Mouse (Mus musculus) left cerebral cortex, postnatal 4 days (tissue): ENCODE data around the gene Slc13a3. TPM values are rescaled to one million over a fixed set of nuclear protein-coding genes. Genes with fewer than 3 reads are reported as not detected.
"Not testable (repeated sequence)": the region's sequence is repeated elsewhere in the genome, so short reads cannot be mapped to it uniquely, and the experiment has no call there.

ENCODE experiments used
- DNase-seq: peaks from one replicate; pipeline ENCODE4 v3.0.0-alpha.2; 2022
- intact Hi-C: fragments of 180-260 bp; cut with DNase I; formaldehyde crosslinking; loops from one replicate; pipeline ENCODE4 v1.15.1; 2025
- total RNA-seq, 2 experiments: library from RNA; stranded (reverse); gene quantifications; 2 replicates each; pipeline ENCODE4 v1.2.3; 2021

Slc13a3 gene
- 10 to 100 TPM; 13.0 to 14.2 TPM for total RNA-seq

- peak; percentile 22 for DNase-seq
- intact Hi-C loops, result no loop called here
Measured at GRCm38 (mm10) chr2:165473003-165473402, at the start of gene Slc13a3. Gene Slc13a3 (minus strand): TSS chr2:165473230.

- intact Hi-C loops, result no loop called here
Measured at GRCm38 (mm10) chr2:165515178-165515728, 42.2 kb upstream of the Slc13a3 start.

GRCm38 (mm10) chr2:165512870-165513600 lies 40.0 kb upstream of the Slc13a3 start:
- intact Hi-C loops, result no loop called here

More at GRCm38 (mm10) chr2:165515178-165515728, 42.2 kb upstream of the Slc13a3 start:
- DNase-seq, result no peak

GRCm38 (mm10) chr2:165512426-165512825 lies 39.4 kb upstream of the Slc13a3 start:
- intact Hi-C loops, result no loop called here
- DNase-seq, result no peak

More at GRCm38 (mm10) chr2:165512870-165513600, 40.0 kb upstream of the Slc13a3 start:
- DNase-seq, result peak; percentile 74

GRCm38 (mm10) chr2:165511530-165511929 lies 38.5 kb upstream of the Slc13a3 start:
- intact Hi-C loops, DNase-seq: not testable (repeated sequence)

GRCm38 (mm10) chr2:165510914-165511458 lies 38.0 kb upstream of the Slc13a3 start:
- intact Hi-C loops, DNase-seq: not testable (repeated sequence)

GRCm38 (mm10) chr2:165510466-165510865 lies 37.4 kb upstream of the Slc13a3 start:
- DNase-seq, result no peak
- intact Hi-C loops, result no loop called here

GRCm38 (mm10) chr2:165509686-165510085 lies 36.7 kb upstream of the Slc13a3 start:
- intact Hi-C loops, result no loop called here
- no peak for DNase-seq

- DNase-seq, result peak; percentile 79
- intact Hi-C loops, result no loop called here
Measured at GRCm38 (mm10) chr2:165503259-165504203, 30.5 kb upstream of the Slc13a3 start, which contains the start of gene Slc2a10. Gene Slc2a10 (plus strand): TSS chr2:165503787.

- intact Hi-C loops, result no loop called here
- DNase-seq, result no peak
Measured at GRCm38 (mm10) chr2:165498816-165499215, 25.8 kb upstream of the Slc13a3 start.

GRCm38 (mm10) chr2:165497706-165498275 lies 24.8 kb upstream of the Slc13a3 start:
- intact Hi-C loops, result no loop called here
- no peak for DNase-seq

GRCm38 (mm10) chr2:165496251-165496650 lies 23.2 kb upstream of the Slc13a3 start:
- intact Hi-C loops, result no loop called here
- peak; percentile 56 for DNase-seq

GRCm38 (mm10) chr2:165494495-165494894 lies 21.5 kb upstream of the Slc13a3 start:
- intact Hi-C loops, result no loop called here
- DNase-seq, result no peak

- DNase-seq, result peak; percentile 35
- intact Hi-C loops, result no loop called here
Measured at GRCm38 (mm10) chr2:165493587-165494210, 20.7 kb upstream of the Slc13a3 start.

- intact Hi-C loops, result no loop called here
- peak; percentile 77 for DNase-seq
Measured at GRCm38 (mm10) chr2:165492648-165493553, 19.9 kb upstream of the Slc13a3 start, which contains the start of gene Trp53rka. Gene Trp53rka (minus strand): TSS chr2:165493324.

GRCm38 (mm10) chr2:165486881-165487535 lies 14.0 kb upstream of the Slc13a3 start:
- peak; percentile 65 for DNase-seq
- intact Hi-C loops, result loop anchor here (5.0 to 10.0 kb wide), 3 partner anchors 95 to 412 kb away; partner anchors contain the start of gene Zfp663

GRCm38 (mm10) chr2:165486401-165486800 lies 13.4 kb upstream of the Slc13a3 start:
- peak; percentile 50 for DNase-seq
- intact Hi-C loops, result loop anchor here (5.0 to 10.0 kb wide), 3 partner anchors 94 to 412 kb away; partner anchors contain the start of gene Zfp663

GRCm38 (mm10) chr2:165485826-165486225 lies 12.8 kb upstream of the Slc13a3 start:
- intact Hi-C loops, result loop anchor here (5.0 to 10.0 kb wide), 3 partner anchors 94 to 411 kb away; partner anchors contain the start of gene Zfp663
- no peak for DNase-seq
